Mouse (Mus musculus): Measurements from ENCODE around the gene 1700003F12Rik. TPM values are rescaled to one million over a fixed set of nuclear protein-coding genes. Genes with fewer than 3 reads are reported as not detected.

Gene 1700003F12Rik
- polyA plus RNA-seq, 1 experiment from 2014 or later: 2.3 TPM

DNA sequence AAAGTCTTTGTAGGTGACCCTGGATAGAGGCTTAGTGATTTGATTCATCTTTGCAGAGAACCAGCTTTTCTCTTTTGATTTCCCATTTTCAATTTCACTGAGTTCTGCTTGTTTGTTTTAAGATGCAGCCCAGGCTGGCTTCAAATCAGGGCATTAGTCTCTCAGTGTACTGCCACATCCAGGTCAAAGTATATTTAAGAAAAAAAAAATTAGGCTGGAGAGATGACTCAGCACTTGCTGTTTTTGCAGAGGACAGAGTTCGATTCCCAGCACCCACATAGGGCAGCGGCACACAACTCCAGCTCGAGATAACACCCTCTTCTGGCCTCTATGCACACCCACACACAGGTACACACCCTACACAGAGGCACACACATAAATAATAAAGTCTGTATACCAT lies 44.4 kb downstream of the 1700003F12Rik start:
- ATAC-seq: no peak
- Histone ChIP-seq H3K27ac (ENCODE audit: low read length) (no peak overlapping the region), H3K9me3 (replicated peaks; ENCODE audit: control insufficient read depth, low read length, poor library complexity, severe bottlenecking) (no peaks in the 10 kb centered on the region), H3K9ac (ENCODE audit: low read depth, low read length) (no peak overlapping the region), H3K27me3 (ENCODE audit: control insufficient read depth, insufficient read depth, low read depth, low read length) (no peaks in the 10 kb centered on the region), H3K36me3 (ENCODE audit: control insufficient read depth, insufficient read depth, low read length) (no peaks in the 10 kb centered on the region; the same call in 1 of the 2 replicates), H3K4me1 (ENCODE audit: control insufficient read depth, insufficient read depth, low read length) (no peaks in the 10 kb centered on the region), H3K4me2 (ENCODE audit: low read length) (no peak overlapping the region), H3K4me3 (ENCODE audit: low read depth, low read length) (no peak overlapping the region)
- WGBS: 93% methylated on average over 3 of the region's 3 CpGs

DNA sequence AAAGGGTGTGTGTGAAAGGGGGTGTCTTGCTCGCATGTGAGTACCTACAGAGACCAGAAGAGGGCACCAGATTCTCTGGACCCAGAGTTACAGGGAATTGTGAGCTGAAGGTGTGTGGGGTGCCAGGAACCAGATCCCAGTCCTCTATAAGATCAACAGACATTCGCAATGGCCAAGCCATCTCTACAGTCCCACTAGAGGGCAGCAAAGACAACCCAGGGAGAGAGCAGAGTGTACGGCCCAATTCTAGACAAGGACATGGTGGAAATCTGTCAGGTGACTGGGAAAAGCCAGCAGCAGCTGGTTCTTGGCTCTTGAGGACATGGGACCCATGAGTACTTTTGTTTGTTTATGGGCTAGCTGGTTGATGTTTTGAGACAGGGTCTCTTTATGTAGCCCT lies 46.1 kb downstream of the 1700003F12Rik start:
- ATAC-seq: no peak
- H3K27me3 ChIP-seq (ENCODE audit: control insufficient read depth, insufficient read depth, low read depth, low read length): no peaks in the 10 kb centered on the region
- H3K4me1 ChIP-seq (ENCODE audit: control insufficient read depth, insufficient read depth, low read length): no peaks in the 10 kb centered on the region
- H3K4me2 ChIP-seq (ENCODE audit: low read length): no peak overlapping the region
- H3K27ac ChIP-seq (ENCODE audit: low read length): no peak overlapping the region
- H3K36me3 ChIP-seq (ENCODE audit: control insufficient read depth, insufficient read depth, low read length): no peaks in the 10 kb centered on the region; the same call in 1 of the 2 replicates
- H3K9me3 ChIP-seq (replicated peaks; ENCODE audit: control insufficient read depth, low read length, poor library complexity, severe bottlenecking): no peaks in the 10 kb centered on the region
- no peak overlapping the region for H3K9ac ChIP-seq (ENCODE audit: low read depth, low read length)
- H3K4me3 ChIP-seq (ENCODE audit: low read depth, low read length): no peak overlapping the region
- WGBS: 69% methylated on average over 3 of the region's 3 CpGs

DNA sequence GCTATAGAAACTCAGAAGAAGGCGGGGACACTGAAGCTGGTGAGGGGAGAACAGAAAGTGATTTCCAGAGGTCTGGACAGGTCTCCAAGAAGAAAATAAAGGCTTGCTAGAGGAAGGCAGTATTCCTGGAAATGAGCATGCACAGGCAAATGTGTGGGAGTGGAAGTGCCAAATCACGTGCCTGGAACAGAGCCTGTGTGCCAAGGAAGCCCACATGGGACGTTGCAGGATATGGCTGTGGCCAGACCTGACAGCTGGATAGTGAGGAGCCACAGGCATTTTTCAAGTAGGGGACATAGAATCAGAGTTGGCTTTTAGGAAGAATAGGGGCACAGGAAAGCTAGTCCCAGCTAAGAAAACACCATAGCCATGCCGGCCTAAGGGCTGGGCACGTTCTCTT lies 48.9 kb downstream of the 1700003F12Rik start:
- H3K27me3 ChIP-seq (ENCODE audit: control insufficient read depth, insufficient read depth, low read depth, low read length): no peaks in the 10 kb centered on the region
- H3K4me3 ChIP-seq (ENCODE audit: low read depth, low read length): no peak overlapping the region
- H3K4me1 ChIP-seq (ENCODE audit: control insufficient read depth, insufficient read depth, low read length): no peaks in the 10 kb centered on the region
- no peak for ATAC-seq
- H3K9me3 ChIP-seq (replicated peaks; ENCODE audit: control insufficient read depth, low read length, poor library complexity, severe bottlenecking): no peaks in the 10 kb centered on the region
- H3K9ac ChIP-seq (ENCODE audit: low read depth, low read length): no peak overlapping the region
- H3K4me2 ChIP-seq (ENCODE audit: low read length): no peak overlapping the region
- no peaks in the 10 kb centered on the region; the same call in 1 of the 2 replicates for H3K36me3 ChIP-seq (ENCODE audit: control insufficient read depth, insufficient read depth, low read length)
- H3K27ac ChIP-seq (ENCODE audit: low read length): no peak overlapping the region
- WGBS: 84% methylated on average over 5 of the region's 5 CpGs

DNA sequence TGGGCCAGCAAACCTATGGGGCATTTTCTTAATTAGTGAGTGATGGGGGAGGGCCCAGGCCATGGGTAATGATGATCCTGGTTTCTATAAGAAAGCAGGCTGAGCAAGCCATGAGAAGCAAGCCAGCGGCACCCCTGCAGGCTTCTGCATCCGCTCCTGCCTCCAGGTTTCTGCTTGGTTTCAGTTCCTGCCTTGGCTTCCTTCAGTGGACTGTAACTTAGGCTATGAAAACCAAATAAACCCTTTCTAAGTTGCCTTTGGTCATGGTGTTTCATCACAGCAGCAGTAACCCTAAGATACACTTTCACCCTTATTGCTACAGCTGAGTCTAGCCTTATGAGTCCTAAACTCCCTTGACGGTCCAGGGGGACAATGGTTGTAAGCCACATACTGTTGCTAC lies 50.5 kb downstream of the 1700003F12Rik start:
- Histone ChIP-seq H3K4me3 (ENCODE audit: low read depth, low read length) (no peak overlapping the region), H3K4me2 (ENCODE audit: low read length) (no peak overlapping the region), H3K27me3 (ENCODE audit: control insufficient read depth, insufficient read depth, low read depth, low read length) (no peaks in the 10 kb centered on the region), H3K9me3 (replicated peaks; ENCODE audit: control insufficient read depth, low read length, poor library complexity, severe bottlenecking) (no peaks in the 10 kb centered on the region), H3K4me1 (ENCODE audit: control insufficient read depth, insufficient read depth, low read length) (no peaks in the 10 kb centered on the region), H3K36me3 (ENCODE audit: control insufficient read depth, insufficient read depth, low read length) (no peaks in the 10 kb centered on the region; the same call in 1 of the 2 replicates), H3K27ac (ENCODE audit: low read length) (no peak overlapping the region), H3K9ac (ENCODE audit: low read depth, low read length) (no peak overlapping the region)
- ATAC-seq: no peak
- 96% methylated on average over 3 of the region's 3 CpGs for whole genome bisulfite sequencing

Other genes with a start within 250 kb of the 1700003F12Rik start
- gene Bpifb9b, start 239.9 kb upstream of the 1700003F12Rik start, polyA plus RNA-seq (2015; fragmentation: Nextera tagmentation; extraction: Ambion mirVana): not detected in 2 replicates
- gene Cdk5rap1, start 174.1 kb upstream of the 1700003F12Rik start, polyA plus RNA-seq (2015; fragmentation: Nextera tagmentation; extraction: Ambion mirVana): 12.2 and 16.3 TPM in 2 replicates
- 9.2 and 12.3 TPM in 2 replicates for gene Snta1, start 139.0 kb upstream of the 1700003F12Rik start, polyA plus RNA-seq (2015; fragmentation: Nextera tagmentation; extraction: Ambion mirVana)
- 50.2 and 53.1 TPM in 2 replicates for gene Cbfa2t2, start 110.6 kb upstream of the 1700003F12Rik start, polyA plus RNA-seq (2015; fragmentation: Nextera tagmentation; extraction: Ambion mirVana)
- gene Actl10, start 4.7 kb downstream of the 1700003F12Rik start, polyA plus RNA-seq (2015; fragmentation: Nextera tagmentation; extraction: Ambion mirVana): 0.19 and 0.44 TPM in 2 replicates
- gene Necab3, start 11.8 kb downstream of the 1700003F12Rik start, polyA plus RNA-seq (2015; fragmentation: Nextera tagmentation; extraction: Ambion mirVana): 18.5 and 19.9 TPM in 2 replicates
- 3.2 and 4.2 TPM in 2 replicates for gene E2f1, start 22.8 kb downstream of the 1700003F12Rik start, polyA plus RNA-seq (2015; fragmentation: Nextera tagmentation; extraction: Ambion mirVana)
- gene Pxmp4, start 56.6 kb downstream of the 1700003F12Rik start, polyA plus RNA-seq (2015; fragmentation: Nextera tagmentation; extraction: Ambion mirVana): 14.1 and 15.9 TPM in 2 replicates
- gene Zfp341, start 66.2 kb downstream of the 1700003F12Rik start, polyA plus RNA-seq (2015; fragmentation: Nextera tagmentation; extraction: Ambion mirVana): 2.3 TPM in 2 replicates
- 0.41 and 0.63 TPM in 2 replicates for gene 4930519P11Rik, start 66.4 kb downstream of the 1700003F12Rik start, polyA plus RNA-seq (2015; fragmentation: Nextera tagmentation; extraction: Ambion mirVana)
- gene Chmp4b, start 104.6 kb downstream of the 1700003F12Rik start, polyA plus RNA-seq (2015; fragmentation: Nextera tagmentation; extraction: Ambion mirVana): 22.1 and 24.2 TPM in 2 replicates
- gene Gm14214, start 222.9 kb downstream of the 1700003F12Rik start, polyA plus RNA-seq (2015; fragmentation: Nextera tagmentation; extraction: Ambion mirVana): not detected in 2 replicates
- gene Raly, start 244.0 kb downstream of the 1700003F12Rik start, polyA plus RNA-seq (2015; fragmentation: Nextera tagmentation; extraction: Ambion mirVana): 24.0 and 27.3 TPM in 2 replicates
- gene a, start 244.3 kb downstream of the 1700003F12Rik start, polyA plus RNA-seq (2015; fragmentation: Nextera tagmentation; extraction: Ambion mirVana): 0.54 and 1.5 TPM in 2 replicates